Mouse (Mus musculus) layer of hippocampus, postnatal 10 days (tissue): Measurements from ENCODE around the gene Gdf2. TPM values are rescaled to one million over a fixed set of nuclear protein-coding genes. Genes with fewer than 3 reads are reported as not detected.

Experiments used
- DNase-seq, 2 experiments: peaks; one replicate each; pipeline ENCODE4 v3.0.0; 2021; ENCODE audit warnings: low spot score in 2 of 2
- long read RNA-seq: library from polyadenylated mRNA; stranded (forward); transcript quantifications from one replicate; pipeline ENCODE4 v2.0.0, GENCODE M21; 2023
- total RNA-seq, 2 experiments: library from RNA; stranded (reverse); gene quantifications; 2 replicates each; pipeline ENCODE4 v1.2.3; 2021

Gdf2 gene
- total RNA-seq = not detected
- long read RNA-seq = 0 reads

- DNase-seq = no peak
Observed at GRCm38 (mm10) chr14:33940739-33941138, at the start of gene Gdf2. Gene Gdf2 (plus strand): TSS chr14:33941039.

- DNase-seq = no peak
Observed at GRCm38 (mm10) chr14:33891507-33891906, 49.3 kb upstream of the Gdf2 start.

DNA sequence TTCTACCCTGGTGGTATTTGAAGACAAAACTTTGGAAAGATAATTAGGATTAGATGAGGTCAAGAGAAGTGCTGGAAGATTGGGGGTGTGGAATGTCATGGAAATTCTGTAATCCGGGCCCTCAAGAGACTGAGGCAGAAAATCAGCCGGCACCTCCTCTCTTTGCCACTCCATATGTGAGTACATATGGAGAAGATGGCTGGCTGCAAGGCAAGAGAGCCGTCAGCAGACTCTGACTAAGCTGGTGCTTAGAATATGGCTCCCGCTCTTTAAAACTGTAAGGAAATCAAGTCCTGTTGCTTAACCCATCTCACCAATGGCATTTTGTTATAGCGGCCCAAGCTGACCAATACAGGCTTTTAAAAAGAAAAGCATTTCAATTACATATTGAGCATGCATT is 45.1 kb upstream of the Gdf2 start:
- DNase-seq = no peak

DNA sequence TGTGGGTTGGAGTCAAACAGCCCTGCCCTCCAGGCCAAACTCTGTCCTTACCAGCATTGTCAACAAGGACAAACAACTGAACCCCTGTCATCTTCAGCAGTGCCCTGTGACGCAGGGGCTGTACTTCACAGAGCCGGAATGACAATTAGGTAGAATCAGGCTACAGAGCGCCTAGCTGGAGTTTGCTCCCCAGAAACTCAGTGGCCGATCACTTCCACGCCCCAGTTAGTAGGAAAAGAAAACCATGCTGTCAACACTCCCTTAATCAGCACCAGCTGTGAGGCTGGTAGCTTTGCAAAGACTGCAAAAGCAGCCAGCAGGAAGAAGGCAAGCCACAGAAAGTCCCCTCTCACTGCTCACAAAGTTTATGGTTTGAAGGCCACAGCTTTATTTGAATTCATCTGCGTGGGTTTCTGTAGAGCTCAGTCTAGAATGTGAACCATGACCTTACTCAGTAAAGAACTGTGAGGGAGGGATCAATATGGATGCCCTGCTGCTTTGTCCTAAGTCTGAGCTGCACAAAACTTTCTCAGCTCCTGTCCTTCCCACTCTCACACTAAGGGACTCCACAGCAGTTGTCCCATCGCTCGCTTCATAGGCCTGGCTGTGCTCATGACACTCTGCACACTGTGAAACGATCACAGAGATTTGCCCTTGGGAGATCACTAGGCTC is 44.1 kb upstream of the Gdf2 start:
- DNase-seq = peak in 1 of 2 experiments; percentile 11

DNA sequence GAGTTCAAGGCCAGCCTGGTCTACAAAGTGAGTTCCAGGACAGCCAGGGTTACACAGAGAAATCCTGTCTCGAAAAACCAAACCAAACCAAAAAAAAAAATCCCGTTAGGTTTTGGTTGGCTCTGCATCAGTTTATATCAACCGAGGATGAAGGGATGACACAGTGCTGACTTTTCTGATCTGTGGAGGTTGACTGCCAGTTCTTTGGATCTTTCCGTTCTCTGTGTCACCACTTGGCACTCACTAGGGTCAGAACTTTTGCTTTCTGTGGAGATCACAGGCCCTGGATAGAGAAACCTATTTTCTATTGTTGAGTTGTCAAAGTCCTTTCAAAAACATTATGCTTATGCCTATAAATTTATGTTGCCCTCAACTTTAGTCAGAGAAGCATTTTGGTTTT is 38.1 kb upstream of the Gdf2 start:
- DNase-seq = no peak

- no peak for DNase-seq
Observed at GRCm38 (mm10) chr14:33903199-33903598, 37.6 kb upstream of the Gdf2 start.

DNA sequence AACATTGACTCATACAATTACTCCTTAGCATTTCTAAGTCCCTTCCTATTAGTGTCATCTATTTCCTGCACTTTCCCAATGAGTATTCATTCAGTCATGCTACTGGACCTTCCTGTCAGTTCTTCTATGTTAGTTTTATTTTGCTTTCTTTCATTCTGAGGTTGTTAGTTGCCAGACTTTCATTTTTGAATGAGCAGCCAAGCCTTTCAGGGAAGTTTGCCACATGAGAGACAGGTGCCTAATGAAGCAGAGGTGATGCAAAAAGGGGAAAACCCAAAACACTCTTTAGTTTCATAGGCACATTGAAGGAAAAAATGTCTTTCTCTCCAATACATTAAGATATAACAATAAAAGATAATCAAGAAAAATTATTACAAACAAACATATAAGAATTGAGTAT is 36.0 kb upstream of the Gdf2 start:
- DNase-seq = no peak

- peak in 1 of 2 experiments; percentile 70 for DNase-seq
Observed at GRCm38 (mm10) chr14:33913727-33914126, 27.1 kb upstream of the Gdf2 start.

- no peak for DNase-seq
Observed at GRCm38 (mm10) chr14:33914206-33914605, 26.6 kb upstream of the Gdf2 start.

- DNase-seq = peak in 1 of 2 experiments; percentile 48
Observed at GRCm38 (mm10) chr14:33920727-33921559, 19.9 kb upstream of the Gdf2 start.

GRCm38 (mm10) chr14:33922771-33923167 is 18.1 kb upstream of the Gdf2 start:
- no peak for DNase-seq

GRCm38 (mm10) chr14:33923168-33924070 is 17.4 kb upstream of the Gdf2 start, which contains the start of gene Gdf10:
Gene Gdf10 (plus strand): TSS chr14:33923587.
- peak; percentile 48 to 65 for DNase-seq

GRCm38 (mm10) chr14:33931853-33932252 is 9.0 kb upstream of the Gdf2 start:
- DNase-seq = no peak

DNA sequence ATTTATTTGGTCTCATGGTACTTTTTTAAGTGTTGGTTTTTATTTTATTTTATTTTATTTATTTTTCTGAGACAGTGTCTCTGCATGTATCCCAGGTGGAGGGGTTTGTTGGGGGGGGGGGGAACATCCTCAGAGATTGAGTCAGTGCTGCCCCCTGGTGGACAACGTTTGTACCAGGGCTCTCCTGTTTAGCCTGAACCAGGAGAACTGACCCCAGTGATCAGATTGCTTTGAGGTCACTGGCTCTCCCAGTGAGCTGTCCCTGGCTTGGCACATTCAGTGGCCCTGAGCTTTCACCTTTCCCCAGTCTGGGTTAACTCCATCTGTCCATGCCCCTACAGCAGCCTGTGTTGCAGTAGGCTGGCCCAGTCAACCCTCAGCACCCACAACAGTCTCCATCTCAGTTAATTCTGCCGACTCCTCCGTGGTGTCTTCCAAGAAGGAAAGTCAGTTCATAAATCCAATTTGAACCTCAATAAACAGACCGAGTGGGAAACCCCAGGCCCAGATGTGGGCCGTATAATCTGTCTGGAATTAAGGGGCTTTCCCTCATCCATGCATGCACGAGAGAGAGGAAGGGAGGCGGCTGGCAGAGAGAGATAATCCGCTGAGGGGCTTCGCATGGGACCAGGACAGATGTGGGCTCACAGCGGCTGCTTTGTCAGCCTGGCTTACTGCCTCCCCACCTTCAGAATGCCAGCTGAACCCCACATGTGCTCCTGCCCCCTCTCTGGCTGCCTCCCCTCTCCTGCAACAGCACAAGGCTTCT is 7.7 kb upstream of the Gdf2 start:
- DNase-seq = peak; percentile 74 to 79

- peak; percentile 76 to 82 for DNase-seq
Observed at GRCm38 (mm10) chr14:33933778-33934317, 7.0 kb upstream of the Gdf2 start.

DNA sequence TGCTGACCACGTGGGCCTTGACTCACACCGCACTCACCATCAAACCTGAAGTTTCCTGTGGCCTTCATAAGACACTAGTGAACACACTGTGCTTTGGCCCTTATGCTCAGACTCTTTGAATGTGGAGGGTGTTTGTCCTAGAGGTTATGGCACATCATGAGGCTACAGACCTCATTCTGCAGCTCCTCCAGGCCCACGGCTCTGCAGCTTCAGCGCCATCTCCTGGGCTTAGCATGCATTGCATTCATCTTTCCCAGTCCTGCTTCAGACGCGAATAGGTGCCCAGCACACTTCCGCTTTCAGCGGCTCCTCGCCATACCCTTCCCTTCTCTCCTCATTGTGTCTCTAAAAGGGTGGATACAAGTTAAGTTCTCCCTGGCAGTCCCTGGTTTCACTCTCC is 1.7 kb upstream of the Gdf2 start:
- DNase-seq = peak; percentile 86 to 88

DNA sequence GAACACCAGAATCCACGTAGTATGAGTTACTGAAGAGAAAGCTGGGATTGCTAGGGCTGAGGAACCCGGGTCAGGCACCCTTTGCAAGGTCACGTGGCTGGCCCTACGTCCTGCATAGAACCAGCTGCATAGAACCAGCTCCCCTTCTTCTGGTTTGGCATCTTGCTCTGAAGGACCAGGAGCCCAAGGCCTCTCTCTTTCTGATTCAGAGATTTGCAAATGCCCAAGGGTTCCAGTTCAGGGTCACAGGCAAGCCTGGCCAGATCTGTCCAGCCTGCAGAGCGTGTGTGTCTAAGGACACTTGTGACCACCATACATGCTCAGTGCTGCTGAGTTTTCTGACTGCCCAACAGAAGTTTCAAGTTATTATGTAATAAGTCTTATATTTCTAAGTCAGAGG is 1.4 kb downstream of the Gdf2 start:
- DNase-seq = no peak

GRCm38 (mm10) chr14:33946125-33946524 is 5.3 kb downstream of the Gdf2 start:
- DNase-seq = no peak

- no peak for DNase-seq
Observed at GRCm38 (mm10) chr14:33952233-33952981, 11.6 kb downstream of the Gdf2 start.

- no peak for DNase-seq
Observed at GRCm38 (mm10) chr14:33953761-33954160, 12.9 kb downstream of the Gdf2 start, which contains the start of gene Rbp3. Gene Rbp3 (plus strand): TSS chr14:33954003.
